Mouse (Mus musculus) gastrocnemius, adult 18-20 months (tissue): ENCODE data around the gene Tlx1. TPM values are rescaled to one million over a fixed set of nuclear protein-coding genes. Genes with fewer than 3 reads are reported as not detected.

ENCODE experiments used
- DNase-seq: peaks from one replicate; pipeline ENCODE4 v3.0.0; 2021; ENCODE audit warnings: low spot score
- long read RNA-seq, 2 experiments: library from polyadenylated mRNA; stranded (forward); transcript quantifications; one replicate each; pipeline ENCODE4 v2.0.0; 2021
- total RNA-seq, 2 experiments: library from RNA; stranded (reverse); gene quantifications; 2 replicates each; pipeline ENCODE4 v1.2.3; 2021

Tlx1 gene
- total RNA-seq = not detected
- long read RNA-seq, experiment 1 = 0 reads
- long read RNA-seq, experiment 2 = 0 reads

GRCm38 (mm10) chr19:45150490-45151181 is at the start of gene Tlx1:
TSS of gene Tlx1 (plus strand) at chr19:45150680.
- no peak for DNase-seq

- no peak for DNase-seq
These were observed 44.9 kb upstream of the Tlx1 start for GRCm38 (mm10) chr19:45105591-45105990.

GRCm38 (mm10) chr19:45106689-45107088 is 43.8 kb upstream of the Tlx1 start:
- no peak for DNase-seq

GRCm38 (mm10) chr19:45110681-45111080 is 39.8 kb upstream of the Tlx1 start:
- no peak for DNase-seq

GRCm38 (mm10) chr19:45112444-45112843 is 38.0 kb upstream of the Tlx1 start:
- DNase-seq = no peak

- DNase-seq = no peak
These were observed 36.6 kb upstream of the Tlx1 start for GRCm38 (mm10) chr19:45113791-45114460.

- DNase-seq = no peak
These were observed 35.7 kb upstream of the Tlx1 start for GRCm38 (mm10) chr19:45114772-45115171.

GRCm38 (mm10) chr19:45116798-45117197 is 33.7 kb upstream of the Tlx1 start:
- peak; percentile 45 for DNase-seq

- DNase-seq = no peak
These were observed 18.4 kb upstream of the Tlx1 start for GRCm38 (mm10) chr19:45131966-45132628.

GRCm38 (mm10) chr19:45142531-45142930 is 7.9 kb upstream of the Tlx1 start:
- no peak for DNase-seq

- no peak for DNase-seq
These were observed 7.1 kb upstream of the Tlx1 start for GRCm38 (mm10) chr19:45143214-45143895.

GRCm38 (mm10) chr19:45147071-45147470 is 3.4 kb upstream of the Tlx1 start:
- no peak for DNase-seq

- no peak for DNase-seq
These were observed 1.1 kb downstream of the Tlx1 start for GRCm38 (mm10) chr19:45151361-45152182.

GRCm38 (mm10) chr19:45152183-45152650 is 1.7 kb downstream of the Tlx1 start:
- DNase-seq = no peak

- DNase-seq = no peak
These were observed 3.0 kb downstream of the Tlx1 start for GRCm38 (mm10) chr19:45153311-45154058.

- no peak for DNase-seq
These were observed 3.5 kb downstream of the Tlx1 start for GRCm38 (mm10) chr19:45154059-45154386.

GRCm38 (mm10) chr19:45154521-45154920 is 4.0 kb downstream of the Tlx1 start:
- no peak for DNase-seq

- DNase-seq = no peak
These were observed 4.8 kb downstream of the Tlx1 start for GRCm38 (mm10) chr19:45155141-45155790.

GRCm38 (mm10) chr19:45155791-45156186 is 5.3 kb downstream of the Tlx1 start:
- no peak for DNase-seq

GRCm38 (mm10) chr19:45156381-45156780 is 5.9 kb downstream of the Tlx1 start:
- DNase-seq = no peak
